ENCODE assay signal across 8 mouse cellular contexts in the genomic region with DNA sequence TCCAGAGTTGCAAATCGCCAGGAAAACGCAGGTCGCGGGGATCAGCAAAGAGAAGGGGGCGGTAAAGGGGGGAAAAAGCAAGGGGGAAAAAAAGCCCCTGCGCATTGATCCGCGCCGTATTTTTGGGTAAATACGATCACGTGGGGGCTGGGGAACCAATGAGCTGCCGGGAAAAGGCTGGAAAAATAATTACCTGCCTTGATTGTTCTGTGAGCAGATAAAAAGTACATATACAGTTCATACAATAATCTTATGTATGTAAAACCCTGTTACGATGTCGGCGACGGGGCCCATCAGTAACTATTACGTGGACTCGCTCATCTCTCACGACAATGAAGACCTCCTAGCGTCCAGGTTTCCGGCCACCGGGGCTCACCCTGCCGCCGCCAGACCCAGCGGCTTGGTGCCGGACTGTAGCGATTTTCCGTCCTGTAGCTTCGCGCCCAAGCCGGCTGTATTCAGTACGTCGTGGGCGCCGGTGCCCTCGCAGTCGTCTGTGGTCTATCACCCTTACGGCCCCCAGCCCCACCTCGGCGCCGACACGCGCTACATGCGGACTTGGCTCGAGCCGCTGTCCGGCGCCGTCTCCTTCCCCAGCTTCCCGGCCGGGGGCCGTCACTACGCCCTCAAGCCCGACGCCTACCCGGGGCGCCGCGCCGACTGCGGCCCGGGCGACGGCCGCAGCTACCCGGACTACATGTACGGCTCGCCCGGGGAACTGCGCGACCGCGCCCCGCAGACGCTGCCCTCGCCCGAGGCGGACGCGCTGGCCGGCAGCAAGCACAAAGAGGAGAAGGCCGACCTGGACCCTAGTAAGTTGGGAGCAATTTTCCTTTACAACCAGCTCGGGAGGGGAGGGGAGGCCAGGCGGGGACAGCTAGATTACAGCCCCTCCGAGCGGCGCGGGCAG. TPM values are rescaled to one million over a fixed set of nuclear protein-coding genes. Genes with fewer than 3 reads are reported as not detected.
DNase-seq lines count a peak whose midpoint lies in the region; ATAC-seq lines count a peak whose summit lies in the region.

No protein-coding gene starts in this region.

- no peak overlapping the region for H3K27ac ChIP-seq in lung, embryonic 15.5 days
- no peak overlapping the region for H3K27ac ChIP-seq in embryonic facial prominence, embryonic 14.5 days (replicated peaks; ENCODE audit: low read depth, low read length)
- peak overlapping the region; percentile 64 for H3K27ac ChIP-seq in intestine, embryonic 14.5 days (ENCODE audit: low read depth)
- H3K27ac ChIP-seq in midbrain, embryonic 15.5 days, result no peak overlapping the region

- ATAC-seq in lung, embryonic 15.5 days (ENCODE audit: borderline replicate concordance, extremely low read depth, low FRiP score, low TSS enrichment), result peak; percentile 16; the same call in 1 of the 2 replicates
- no peak for ATAC-seq in embryonic facial prominence, embryonic 14.5 days (ENCODE audit: low read depth)
- no peak; the same call in 1 of the 2 replicates for ATAC-seq in intestine, embryonic 14.5 days (replicated peaks; ENCODE audit: low FRiP score, low TSS enrichment, low read depth)
- no peak for ATAC-seq in midbrain, embryonic 15.5 days (replicated peaks)

- DNase-seq in lung, postnatal 10 days, result no peak
- DNase-seq in embryonic facial prominence, embryonic 14.5 days (ENCODE audit: low spot score), result no peak
- DNase-seq in intestine, embryonic 14.5 days (ENCODE audit: low spot score), result no peak
- no peak for DNase-seq in thymus, postnatal 25 days
- no peak for DNase-seq in c-Kit-positive CD71-positive TER-119-positive erythroid progenitor cells, embryonic 14.5 days (ENCODE audit: low spot score)
- no peak for DNase-seq in left cerebral cortex, postnatal 14 days (ENCODE audit: low spot score in 2 of 2)

- H3K9ac ChIP-seq in lung, embryonic 15.5 days, result no peak overlapping the region
- H3K9ac ChIP-seq in embryonic facial prominence, embryonic 14.5 days (ENCODE audit: low read depth, low read length), result no peak overlapping the region
- H3K9ac ChIP-seq in intestine, embryonic 14.5 days (ENCODE audit: low read length), result peak overlapping the region; percentile 48
- no peak overlapping the region for H3K9ac ChIP-seq in midbrain, embryonic 15.5 days

- H3K4me1 ChIP-seq in lung, embryonic 15.5 days, result peaks cover 11% of the 10 kb centered on the region
- no peaks in the 10 kb centered on the region for H3K4me1 ChIP-seq in embryonic facial prominence, embryonic 14.5 days (ENCODE audit: control insufficient read depth, insufficient read depth, low read length)
- H3K4me1 ChIP-seq in intestine, embryonic 14.5 days (replicated peaks; ENCODE audit: control insufficient read depth, insufficient read depth, low read length), result no peaks in the 10 kb centered on the region
- peaks cover 10% of the 10 kb centered on the region for H3K4me1 ChIP-seq in midbrain, embryonic 15.5 days

- peaks cover 100% of the 10 kb centered on the region for H3K27me3 ChIP-seq in lung, embryonic 15.5 days
- peaks cover 99% of the 10 kb centered on the region for H3K27me3 ChIP-seq in embryonic facial prominence, embryonic 14.5 days (replicated peaks; ENCODE audit: control insufficient read depth, insufficient read depth, low read length)
- peaks cover 99% of the 10 kb centered on the region for H3K27me3 ChIP-seq in intestine, embryonic 14.5 days (replicated peaks; ENCODE audit: control insufficient read depth, insufficient read depth, low read length)
- peaks cover 93% of the 10 kb centered on the region for H3K27me3 ChIP-seq in midbrain, embryonic 15.5 days (replicated peaks)

- H3K4me3 ChIP-seq in lung, embryonic 15.5 days, result peak overlapping the region; percentile 16
- peak overlapping the region; percentile 21 for H3K4me3 ChIP-seq in embryonic facial prominence, embryonic 14.5 days (ENCODE audit: low read depth, low read length)
- peak overlapping the region; percentile 43 for H3K4me3 ChIP-seq in intestine, embryonic 14.5 days (ENCODE audit: low read depth, low read length)
- H3K4me3 ChIP-seq in midbrain, embryonic 15.5 days, result peak overlapping the region; percentile 16; the same call in 1 of the 2 replicates

- intact Hi-C loops in left cerebral cortex, postnatal 14 days (cut with DNase I), result loop anchor here (10.0 kb wide), 1 partner anchor 333 kb away; a partner anchor contains a TSS

- H3K9me3 ChIP-seq in lung, embryonic 15.5 days, result no peaks in the 10 kb centered on the region
- H3K9me3 ChIP-seq in embryonic facial prominence, embryonic 14.5 days (ENCODE audit: control insufficient read depth, low read length), result no peaks in the 10 kb centered on the region
- H3K9me3 ChIP-seq in intestine, embryonic 14.5 days (ENCODE audit: control insufficient read depth, low read length), result no peaks in the 10 kb centered on the region
- no peaks in the 10 kb centered on the region for H3K9me3 ChIP-seq in midbrain, embryonic 15.5 days

- peak overlapping the region; percentile 37 for H3K4me2 ChIP-seq in lung, embryonic 15.5 days
- H3K4me2 ChIP-seq in embryonic facial prominence, embryonic 14.5 days (ENCODE audit: low read depth, low read length), result peak overlapping the region; percentile 41
- peak overlapping the region; percentile 52 for H3K4me2 ChIP-seq in intestine, embryonic 14.5 days (ENCODE audit: low read length)
- H3K4me2 ChIP-seq in midbrain, embryonic 15.5 days, result peak overlapping the region; percentile 29

- no peaks in the 10 kb centered on the region for H3K36me3 ChIP-seq in lung, embryonic 15.5 days
- H3K36me3 ChIP-seq in embryonic facial prominence, embryonic 14.5 days (ENCODE audit: control insufficient read depth, insufficient read depth, low read length), result no peaks in the 10 kb centered on the region
- no peaks in the 10 kb centered on the region for H3K36me3 ChIP-seq in intestine, embryonic 14.5 days (ENCODE audit: control insufficient read depth, insufficient read depth, low read length)
- no peaks in the 10 kb centered on the region for H3K36me3 ChIP-seq in midbrain, embryonic 15.5 days (replicated peaks)

- WGBS in lung, embryonic 15.5 days, result under 1% methylated on average over 88 of the region's 88 CpGs
- under 1% methylated on average over 53 of the region's 88 CpGs for WGBS in embryonic facial prominence, embryonic 14.5 days
- under 1% methylated on average over 88 of the region's 88 CpGs for WGBS in intestine, embryonic 14.5 days
- WGBS in midbrain, embryonic 15.5 days, result under 1% methylated on average over 88 of the region's 88 CpGs

RNA-seq across cellular contexts. Expression of a gene that starts 5.4 kb away (rescaled TPM):
- polyA plus RNA-seq in lung, embryonic 15.5 days (2015; fragmentation: Nextera tagmentation; extraction: Ambion mirVana), result 0.06 TPM in 1 of 2 replicates, not detected in the other
- polyA plus RNA-seq in embryonic facial prominence, embryonic 14.5 days (2014; fragmentation: Nextera tagmentation; extraction: Ambion mirVana), result not detected in 2 replicates
- 1.7 and 1.9 TPM in 2 replicates for polyA plus RNA-seq in intestine, embryonic 14.5 days (2014; fragmentation: Nextera tagmentation; extraction: Ambion mirVana)
- not detected in 2 replicates for polyA plus RNA-seq in midbrain, embryonic 15.5 days (2015; fragmentation: Nextera tagmentation; extraction: Ambion mirVana)
- total RNA-seq in left cerebral cortex, postnatal 14 days (2021), result not detected

RNA-seq across cellular contexts. Expression of a gene that starts 8.8 kb away (rescaled TPM):
- polyA plus RNA-seq in lung, embryonic 15.5 days (2015; fragmentation: Nextera tagmentation; extraction: Ambion mirVana), result 0.10 TPM in 1 of 2 replicates, not detected in the other
- polyA plus RNA-seq in embryonic facial prominence, embryonic 14.5 days (2014; fragmentation: Nextera tagmentation; extraction: Ambion mirVana), result 0.14 TPM in 1 of 2 replicates, not detected in the other
- 9.5 and 11.9 TPM in 2 replicates for polyA plus RNA-seq in intestine, embryonic 14.5 days (2014; fragmentation: Nextera tagmentation; extraction: Ambion mirVana)
- not detected in 2 replicates for polyA plus RNA-seq in midbrain, embryonic 15.5 days (2015; fragmentation: Nextera tagmentation; extraction: Ambion mirVana)
- total RNA-seq in left cerebral cortex, postnatal 14 days (2021), result not detected

RNA-seq across cellular contexts. Expression of a gene that starts 14.4 kb away (rescaled TPM):
- 0.57 and 0.72 TPM in 2 replicates for polyA plus RNA-seq in lung, embryonic 15.5 days (2015; fragmentation: Nextera tagmentation; extraction: Ambion mirVana)
- polyA plus RNA-seq in embryonic facial prominence, embryonic 14.5 days (2014; fragmentation: Nextera tagmentation; extraction: Ambion mirVana), result 0.96 and 2.8 TPM in 2 replicates
- polyA plus RNA-seq in intestine, embryonic 14.5 days (2014; fragmentation: Nextera tagmentation; extraction: Ambion mirVana), result 12.2 and 14.1 TPM in 2 replicates
- polyA plus RNA-seq in midbrain, embryonic 15.5 days (2015; fragmentation: Nextera tagmentation; extraction: Ambion mirVana), result 0.09 TPM in 1 of 2 replicates, not detected in the other
- not detected for total RNA-seq in left cerebral cortex, postnatal 14 days (2021)

RNA-seq across cellular contexts. Expression of a gene that starts 15.0 kb away (rescaled TPM):
- polyA plus RNA-seq in lung, embryonic 15.5 days (2015; fragmentation: Nextera tagmentation; extraction: Ambion mirVana), result not detected in 2 replicates
- polyA plus RNA-seq in embryonic facial prominence, embryonic 14.5 days (2014; fragmentation: Nextera tagmentation; extraction: Ambion mirVana), result not detected in 2 replicates
- polyA plus RNA-seq in intestine, embryonic 14.5 days (2014; fragmentation: Nextera tagmentation; extraction: Ambion mirVana), result 2.6 and 3.1 TPM in 2 replicates
- polyA plus RNA-seq in midbrain, embryonic 15.5 days (2015; fragmentation: Nextera tagmentation; extraction: Ambion mirVana), result not detected in 2 replicates
- not detected for total RNA-seq in left cerebral cortex, postnatal 14 days (2021)

RNA-seq across cellular contexts. Expression of a gene that starts 16.4 kb away (rescaled TPM):
- polyA plus RNA-seq in lung, embryonic 15.5 days (2015; fragmentation: Nextera tagmentation; extraction: Ambion mirVana), result 0.20 and 0.26 TPM in 2 replicates
- polyA plus RNA-seq in embryonic facial prominence, embryonic 14.5 days (2014; fragmentation: Nextera tagmentation; extraction: Ambion mirVana), result 0.25 and 0.93 TPM in 2 replicates
- polyA plus RNA-seq in intestine, embryonic 14.5 days (2014; fragmentation: Nextera tagmentation; extraction: Ambion mirVana), result 6.1 and 9.6 TPM in 2 replicates
- polyA plus RNA-seq in midbrain, embryonic 15.5 days (2015; fragmentation: Nextera tagmentation; extraction: Ambion mirVana), result not detected in 2 replicates
- not detected for total RNA-seq in left cerebral cortex, postnatal 14 days (2021)
